Mouse (Mus musculus): ENCODE data around the gene Pigk. TPM values are rescaled to one million over a fixed set of nuclear protein-coding genes. Genes with fewer than 3 reads are reported as not detected.

Pigk gene
- polyA plus RNA-seq, 1 experiment from 2014 or later: 30.1 TPM

DNA sequence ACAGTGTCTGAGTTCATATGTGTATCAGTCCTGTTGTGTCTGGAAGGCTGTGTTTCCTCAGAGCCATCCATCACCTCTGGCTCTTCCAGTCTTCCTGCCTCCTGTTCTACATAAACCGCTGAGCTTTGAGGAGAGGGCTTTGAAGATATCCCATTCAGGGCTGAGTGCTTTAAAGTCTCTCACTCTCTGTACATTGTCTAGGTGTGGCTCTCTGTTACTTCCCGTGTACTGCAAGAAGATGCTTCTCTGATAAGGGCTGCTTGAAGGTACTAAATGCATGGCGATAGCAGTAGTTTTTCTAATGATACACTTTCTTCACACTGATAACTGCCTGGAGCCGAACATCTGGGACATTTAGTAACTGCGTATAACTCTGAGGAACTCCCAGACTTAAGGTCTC is 242.1 kb downstream of the Pigk start:
- no peaks in the 10 kb centered on the region for H3K36me3 ChIP-seq (ENCODE audit: control insufficient read depth, insufficient read depth)
- H3K27me3 ChIP-seq (replicated peaks; ENCODE audit: control insufficient read depth, insufficient read depth, low read length): no peaks in the 10 kb centered on the region
- H3K9me3 ChIP-seq (ENCODE audit: control insufficient read depth, low read length): no peaks in the 10 kb centered on the region
- whole genome bisulfite sequencing: 90% methylated on average over 5 of the region's 5 CpGs
- 0 out of 2 replicates have a peak, but pooled peaks cover 2% of the 10 kb centered on the region for H3K4me1 ChIP-seq (replicated peaks; ENCODE audit: control insufficient read depth, insufficient read depth, low read length)
- ATAC-seq: no peak
- H3K27ac ChIP-seq (ENCODE audit: low read length): no peak overlapping the region
- no peak overlapping the region for H3K9ac ChIP-seq (replicated peaks; ENCODE audit: low read depth, low read length)
- H3K4me3 ChIP-seq (replicated peaks; ENCODE audit: low read length): no peak overlapping the region
- no peak overlapping the region for H3K4me2 ChIP-seq (ENCODE audit: low read length)

- Histone ChIP-seq H3K9ac (replicated peaks; ENCODE audit: low read depth, low read length) (no peak overlapping the region), H3K27me3 (replicated peaks; ENCODE audit: control insufficient read depth, insufficient read depth, low read length) (no peaks in the 10 kb centered on the region), H3K4me3 (replicated peaks; ENCODE audit: low read length) (no peak overlapping the region), H3K4me2 (ENCODE audit: low read length) (no peak overlapping the region), H3K4me1 (replicated peaks; ENCODE audit: control insufficient read depth, insufficient read depth, low read length) (0 out of 2 replicates have a peak, but pooled peaks cover 2% of the 10 kb centered on the region), H3K36me3 (ENCODE audit: control insufficient read depth, insufficient read depth) (no peaks in the 10 kb centered on the region), H3K27ac (ENCODE audit: low read length) (no peak overlapping the region), H3K9me3 (ENCODE audit: control insufficient read depth, low read length) (no peaks in the 10 kb centered on the region)
- 90% methylated on average over 4 of the region's 4 CpGs for WGBS
- ATAC-seq: no peak
Measured at GRCm38 (mm10) chr3:152956771-152957170, 242.9 kb downstream of the Pigk start.

DNA sequence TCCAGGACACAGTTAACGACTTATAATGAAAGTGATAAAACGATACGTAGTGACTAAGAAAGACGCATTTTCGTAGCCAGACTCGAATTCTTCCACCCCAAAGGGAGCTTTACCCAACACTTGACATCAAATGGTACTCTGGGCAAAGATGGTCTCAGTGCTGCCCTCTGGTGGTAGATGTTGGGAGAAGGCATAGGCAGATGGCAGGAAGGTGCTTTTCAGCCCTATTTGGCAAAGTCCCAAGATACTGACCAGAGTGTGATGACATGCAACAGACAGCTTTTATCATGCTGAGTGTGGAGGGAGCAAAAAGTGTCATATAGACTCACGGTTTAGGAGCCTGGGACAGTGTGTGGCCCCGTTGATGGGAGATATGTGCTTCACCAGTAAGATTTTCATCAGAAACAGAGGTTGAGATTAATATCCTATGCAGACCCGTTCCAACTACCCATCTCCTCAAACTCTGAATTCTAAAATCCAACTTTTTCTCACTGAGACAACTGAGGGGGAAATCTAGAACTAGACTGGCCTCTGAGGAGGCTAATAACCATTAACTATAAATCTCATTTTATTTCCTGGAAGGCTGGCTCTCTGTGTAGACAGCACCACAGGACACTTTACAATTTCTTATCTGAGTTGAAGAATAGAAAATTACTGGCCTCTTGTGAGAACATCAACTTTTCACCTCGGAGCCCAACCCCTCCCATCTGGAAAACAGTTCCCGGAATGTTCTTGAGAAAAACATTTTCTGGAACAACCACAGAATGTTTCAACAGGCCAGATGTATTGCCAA is 244.7 kb downstream of the Pigk start:
- 73% methylated on average over 11 of the region's 11 CpGs for WGBS
- H3K4me3 ChIP-seq (replicated peaks; ENCODE audit: low read length): no peak overlapping the region
- H3K4me1 ChIP-seq (replicated peaks; ENCODE audit: control insufficient read depth, insufficient read depth, low read length): 0 out of 2 replicates have a peak, but pooled peaks cover 2% of the 10 kb centered on the region
- no peak overlapping the region for H3K27ac ChIP-seq (ENCODE audit: low read length)
- no peak overlapping the region for H3K9ac ChIP-seq (replicated peaks; ENCODE audit: low read depth, low read length)
- ATAC-seq: no peak
- no peaks in the 10 kb centered on the region for H3K36me3 ChIP-seq (ENCODE audit: control insufficient read depth, insufficient read depth)
- no peaks in the 10 kb centered on the region for H3K27me3 ChIP-seq (replicated peaks; ENCODE audit: control insufficient read depth, insufficient read depth, low read length)
- H3K4me2 ChIP-seq (ENCODE audit: low read length): no peak overlapping the region
- no peaks in the 10 kb centered on the region for H3K9me3 ChIP-seq (ENCODE audit: control insufficient read depth, low read length)

DNA sequence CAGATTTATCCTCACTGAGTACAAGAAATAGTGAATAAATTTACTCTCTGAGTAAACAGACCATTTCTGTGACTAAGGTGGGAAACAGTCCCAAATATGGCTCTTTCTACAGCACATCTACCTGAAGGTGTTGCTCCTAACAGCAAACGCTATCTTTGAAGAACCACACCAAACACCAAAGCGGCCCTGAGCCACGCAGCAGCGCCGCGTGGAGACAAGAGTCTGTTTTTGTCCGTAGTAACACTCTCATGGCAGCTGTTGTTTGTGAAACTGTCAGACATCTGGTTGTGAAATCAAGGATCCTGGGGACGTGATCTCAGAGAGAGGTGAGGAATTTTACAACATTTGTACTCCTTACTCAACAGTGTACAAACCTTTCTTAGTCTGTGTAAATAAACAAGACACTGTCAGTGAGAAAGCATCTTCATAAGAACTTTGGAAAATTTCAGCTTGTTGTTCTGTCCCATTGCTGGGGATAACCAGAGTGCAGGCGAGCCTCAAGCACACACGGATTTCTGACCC is 248.0 kb downstream of the Pigk start:
- Histone ChIP-seq H3K4me1 (replicated peaks; ENCODE audit: control insufficient read depth, insufficient read depth, low read length) (0 out of 2 replicates have a peak, but pooled peaks cover 2% of the 10 kb centered on the region), H3K9ac (replicated peaks; ENCODE audit: low read depth, low read length) (no peak overlapping the region), H3K27me3 (replicated peaks; ENCODE audit: control insufficient read depth, insufficient read depth, low read length) (no peaks in the 10 kb centered on the region), H3K4me3 (replicated peaks; ENCODE audit: low read length) (no peak overlapping the region), H3K4me2 (ENCODE audit: low read length) (no peak overlapping the region), H3K9me3 (ENCODE audit: control insufficient read depth, low read length) (no peaks in the 10 kb centered on the region), H3K36me3 (ENCODE audit: control insufficient read depth, insufficient read depth) (no peaks in the 10 kb centered on the region), H3K27ac (ENCODE audit: low read length) (no peak overlapping the region)
- 84% methylated on average over 10 of the region's 10 CpGs for WGBS
- ATAC-seq: no peak

- no peaks in the 10 kb centered on the region for H3K27me3 ChIP-seq (replicated peaks; ENCODE audit: control insufficient read depth, insufficient read depth, low read length)
- WGBS: 72% methylated on average over 16 of the region's 16 CpGs
- H3K9me3 ChIP-seq (ENCODE audit: control insufficient read depth, low read length): no peaks in the 10 kb centered on the region
- peak; percentile 26; the same call in 1 of the 2 replicates for ATAC-seq
- no peak overlapping the region for H3K4me3 ChIP-seq (replicated peaks; ENCODE audit: low read length)
- H3K9ac ChIP-seq (replicated peaks; ENCODE audit: low read depth, low read length): no peak overlapping the region
- no peaks in the 10 kb centered on the region for H3K4me1 ChIP-seq (replicated peaks; ENCODE audit: control insufficient read depth, insufficient read depth, low read length)
- H3K36me3 ChIP-seq (ENCODE audit: control insufficient read depth, insufficient read depth): no peaks in the 10 kb centered on the region
- no peak overlapping the region for H3K4me2 ChIP-seq (ENCODE audit: low read length)
- no peak overlapping the region for H3K27ac ChIP-seq (ENCODE audit: low read length)
Measured at GRCm38 (mm10) chr3:152969774-152970347, 256.0 kb downstream of the Pigk start.

DNA sequence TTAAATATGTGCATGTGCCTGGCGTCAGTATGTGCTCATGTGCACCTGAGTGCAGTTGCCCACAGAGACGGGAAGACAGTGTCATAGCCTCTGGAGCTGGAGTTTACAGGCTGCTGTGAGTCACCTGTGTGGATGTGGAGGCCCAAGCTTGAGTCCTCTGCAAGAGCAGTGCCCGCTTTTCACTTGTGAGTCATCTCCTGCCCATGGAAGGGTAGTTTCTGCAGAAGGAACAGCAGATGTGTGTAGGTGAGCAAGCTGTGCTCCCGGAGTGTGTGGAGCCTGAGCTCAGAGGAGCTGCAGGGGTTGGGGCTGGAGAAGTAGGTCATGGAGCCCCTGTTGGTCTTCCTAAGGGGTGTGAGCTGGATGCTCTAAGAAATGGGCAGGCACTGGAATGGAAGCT is 257.5 kb downstream of the Pigk start:
- Histone ChIP-seq H3K4me3 (replicated peaks; ENCODE audit: low read length) (no peak overlapping the region), H3K9ac (replicated peaks; ENCODE audit: low read depth, low read length) (no peak overlapping the region), H3K4me1 (replicated peaks; ENCODE audit: control insufficient read depth, insufficient read depth, low read length) (no peaks in the 10 kb centered on the region), H3K36me3 (ENCODE audit: control insufficient read depth, insufficient read depth) (no peaks in the 10 kb centered on the region), H3K27ac (ENCODE audit: low read length) (no peak overlapping the region), H3K4me2 (ENCODE audit: low read length) (no peak overlapping the region), H3K27me3 (replicated peaks; ENCODE audit: control insufficient read depth, insufficient read depth, low read length) (no peaks in the 10 kb centered on the region), H3K9me3 (ENCODE audit: control insufficient read depth, low read length) (no peaks in the 10 kb centered on the region)
- 90% methylated on average over 4 of the region's 4 CpGs for WGBS
- ATAC-seq: no peak

- Histone ChIP-seq H3K4me1 (replicated peaks; ENCODE audit: control insufficient read depth, insufficient read depth, low read length) (peaks cover 26% of the 10 kb centered on the region), H3K4me2 (ENCODE audit: low read length) (peak overlapping the region; percentile 29), H3K9ac (replicated peaks; ENCODE audit: low read depth, low read length) (no peak overlapping the region), H3K9me3 (ENCODE audit: control insufficient read depth, low read length) (no peaks in the 10 kb centered on the region), H3K27ac (ENCODE audit: low read length) (no peak overlapping the region), H3K27me3 (replicated peaks; ENCODE audit: control insufficient read depth, insufficient read depth, low read length) (peaks cover 4% of the 10 kb centered on the region), H3K4me3 (replicated peaks; ENCODE audit: low read length) (peak overlapping the region; percentile 6; the same call in 1 of the 2 replicates), H3K36me3 (ENCODE audit: control insufficient read depth, insufficient read depth) (no peaks in the 10 kb centered on the region)
- no peak for ATAC-seq
- WGBS: 81% methylated on average over 11 of the region's 11 CpGs
Measured at GRCm38 (mm10) chr3:152979481-152980092, 265.7 kb downstream of the Pigk start.

DNA sequence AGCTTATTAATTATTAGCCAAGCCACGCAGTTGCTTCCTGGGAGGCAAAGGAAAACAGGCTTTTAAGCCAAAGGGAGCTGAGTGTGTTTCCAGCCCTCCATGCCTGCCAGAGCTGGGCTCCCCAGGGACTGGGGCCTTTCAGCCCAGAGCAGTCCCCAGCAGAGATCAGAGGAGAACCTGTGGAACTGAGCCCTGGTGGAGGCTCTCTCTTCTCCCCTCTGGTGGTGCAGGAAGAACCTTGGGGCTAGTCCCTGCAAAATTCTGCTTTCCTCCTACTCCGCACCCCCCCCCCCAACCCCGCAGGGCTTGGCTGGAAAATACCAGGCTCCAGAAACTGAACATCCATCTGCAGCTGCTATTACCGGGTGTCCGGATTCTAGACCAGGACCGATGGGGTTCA is 266.5 kb downstream of the Pigk start:
- H3K9ac ChIP-seq (replicated peaks; ENCODE audit: low read depth, low read length): peak overlapping the region; percentile 62
- ATAC-seq: peak; percentile 27
- peak overlapping the region; percentile 59 for H3K4me3 ChIP-seq (replicated peaks; ENCODE audit: low read length)
- H3K27ac ChIP-seq (ENCODE audit: low read length): no peak overlapping the region
- WGBS: 14% methylated on average over 6 of the region's 6 CpGs
- H3K36me3 ChIP-seq (ENCODE audit: control insufficient read depth, insufficient read depth): no peaks in the 10 kb centered on the region
- peaks cover 26% of the 10 kb centered on the region for H3K4me1 ChIP-seq (replicated peaks; ENCODE audit: control insufficient read depth, insufficient read depth, low read length)
- peaks cover 4% of the 10 kb centered on the region for H3K27me3 ChIP-seq (replicated peaks; ENCODE audit: control insufficient read depth, insufficient read depth, low read length)
- H3K9me3 ChIP-seq (ENCODE audit: control insufficient read depth, low read length): no peaks in the 10 kb centered on the region
- peak overlapping the region; percentile 94 for H3K4me2 ChIP-seq (ENCODE audit: low read length)

All from forebrain, embryonic 16.5 days (tissue).